Comparison of ENCODE assay signal across 12 mouse cellular contexts in the genomic region with DNA sequence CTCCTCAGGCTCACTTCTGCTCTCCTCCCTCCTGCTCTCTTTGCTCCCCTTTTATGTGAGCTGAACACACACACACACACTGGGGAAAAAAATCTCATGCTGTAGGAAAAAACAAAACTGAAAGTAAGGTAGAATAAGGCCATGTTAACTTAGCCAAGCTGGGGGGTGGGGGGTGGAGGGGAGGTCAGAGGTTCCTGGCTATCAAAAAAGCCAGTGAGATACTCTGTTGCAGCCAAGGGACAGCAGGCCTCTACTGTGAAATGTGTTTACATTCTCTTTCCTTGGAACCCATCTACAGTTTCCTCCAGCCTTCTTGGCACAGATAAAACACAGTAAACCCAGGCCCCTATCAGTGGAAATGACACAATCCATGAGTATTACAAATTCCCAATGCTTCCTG. TPM values are rescaled to one million over a fixed set of nuclear protein-coding genes. Genes with fewer than 3 reads are reported as not detected.
A peak's percentile ranks its signal among the peaks of the same experiment; 100 is the strongest.
DNase-seq lines count a peak whose midpoint lies in the region; ATAC-seq and TF ChIP-seq lines count a peak whose summit lies in the region.
"Had no signal": no experiment of that assay in that cellular context is flagged by ENCODE, and none has a peak within 500 bp of the region (broad histone marks: within the 10 kb centered on the region; RNA-seq: fewer than 3 reads in every experiment).

No protein-coding gene starts in this region.

- no peak for TF ChIP-seq CTCF in intestine, postnatal 0 days (IDR thresholded peaks at IDR 0.05; ENCODE audit: low read depth)
- no peak for TF ChIP-seq CTCF in liver, adult 2 months (IDR thresholded peaks at IDR 0.05; ENCODE audit: low read depth, low read length)

- no peaks in the 10 kb centered on the region; the same call in 1 of the 2 replicates for H3K79me2 ChIP-seq in liver, adult 2 months (ENCODE audit: control insufficient read depth, insufficient read depth, low read length)

- H3K27me3 ChIP-seq in intestine, embryonic 14.5 days (replicated peaks; ENCODE audit: control insufficient read depth, insufficient read depth, low read length): no peaks in the 10 kb centered on the region
- H3K27me3 ChIP-seq in intestine, postnatal 0 days (replicated peaks; ENCODE audit: control insufficient read depth, insufficient read depth, low read length): no peaks in the 10 kb centered on the region
- no peaks in the 10 kb centered on the region for H3K27me3 ChIP-seq in liver, adult 2 months (ENCODE audit: control insufficient read depth, insufficient read depth, low read length)

- H3K4me1 ChIP-seq in intestine, embryonic 14.5 days (replicated peaks; ENCODE audit: control insufficient read depth, insufficient read depth, low read length): no peaks in the 10 kb centered on the region
- H3K4me1 ChIP-seq in intestine, postnatal 0 days (replicated peaks; ENCODE audit: control insufficient read depth, insufficient read depth, low read length): no peaks in the 10 kb centered on the region
- H3K4me1 ChIP-seq in liver, adult 2 months (ENCODE audit: control insufficient read depth, insufficient read depth, low read length): peaks cover 9% of the 10 kb centered on the region
- H3K4me1 ChIP-seq: forebrain, embryonic 10.5 days had no signal

- no peaks in the 10 kb centered on the region for H3K9me3 ChIP-seq in intestine, embryonic 14.5 days (ENCODE audit: control insufficient read depth, low read length)
- no peaks in the 10 kb centered on the region for H3K9me3 ChIP-seq in intestine, postnatal 0 days (ENCODE audit: control insufficient read depth)
- H3K9me3 ChIP-seq: forebrain, embryonic 10.5 days; G1E had no signal

- no peak overlapping the region for H3K9ac ChIP-seq in intestine, embryonic 14.5 days (ENCODE audit: low read length)
- H3K9ac ChIP-seq in intestine, postnatal 0 days (ENCODE audit: low read depth, low read length): no peak overlapping the region
- peak overlapping the region; percentile 72 for H3K9ac ChIP-seq in liver, adult 2 months (ENCODE audit: low read depth, low read length)

- H3K27ac ChIP-seq in intestine, embryonic 14.5 days (ENCODE audit: low read depth): 0 out of 2 replicates have a peak overlapping the region, but pooled peaks have one; percentile 3
- no peak overlapping the region for H3K27ac ChIP-seq in intestine, postnatal 0 days (ENCODE audit: low read depth, low read length)
- H3K27ac ChIP-seq in liver, adult 2 months (replicated peaks; ENCODE audit: insufficient read depth, low read depth, low read length): peak overlapping the region; percentile 91
- H3K27ac ChIP-seq: forebrain, embryonic 10.5 days had no signal

- no peak overlapping the region for H3K4me3 ChIP-seq in intestine, embryonic 14.5 days (ENCODE audit: low read depth, low read length)
- H3K4me3 ChIP-seq in intestine, postnatal 0 days (ENCODE audit: low read depth, low read length): no peak overlapping the region
- peak overlapping the region; percentile 54 for H3K4me3 ChIP-seq in liver, adult 2 months (ENCODE audit: insufficient read depth, low read depth, low read length)
- H3K4me3 ChIP-seq: forebrain, embryonic 10.5 days had no signal

- DNase-seq in intestine, embryonic 14.5 days (ENCODE audit: low spot score): no peak
- DNase-seq in adipocyte (ENCODE audit: low spot score): peak; percentile 88
- peak; percentile 95 for DNase-seq in liver, adult 2 months (ENCODE audit: extremely low read depth, low read depth, low spot score)
- no peak for DNase-seq in spleen, postnatal 14 days (ENCODE audit: low spot score in 2 of 2)
- no peak for DNase-seq in spleen, adult 12 weeks (ENCODE audit: low spot score)
- DNase-seq in embryo, embryonic 10 days (ENCODE audit: low spot score): no peak
- DNase-seq: kidney, postnatal 14 days had no signal

- H3K4me2 ChIP-seq in intestine, embryonic 14.5 days (ENCODE audit: low read length): no peak overlapping the region
- no peak overlapping the region for H3K4me2 ChIP-seq in intestine, postnatal 0 days (replicated peaks; ENCODE audit: low read depth)

- ATAC-seq in intestine, embryonic 14.5 days (replicated peaks; ENCODE audit: low FRiP score, low TSS enrichment, low read depth): 0 out of 2 replicates have a peak, but pooled peaks have one; percentile 19
- no peak for ATAC-seq in intestine, postnatal 0 days
- ATAC-seq in megakaryocyte progenitor cell, adult 5-6 weeks (replicated peaks; ENCODE audit: poor library complexity): peak; percentile 8; the same call in 1 of the 2 replicates

- H3K36me3 ChIP-seq in intestine, embryonic 14.5 days (ENCODE audit: control insufficient read depth, insufficient read depth, low read length): no peaks in the 10 kb centered on the region
- H3K36me3 ChIP-seq in intestine, postnatal 0 days (ENCODE audit: control insufficient read depth, insufficient read depth): no peaks in the 10 kb centered on the region
- H3K36me3 ChIP-seq in liver, adult 2 months (ENCODE audit: control insufficient read depth, insufficient read depth, low read length): peaks cover 10% of the 10 kb centered on the region
- H3K36me3 ChIP-seq: forebrain, embryonic 10.5 days; G1E had no signal

- no peak for TF ChIP-seq POLR2A in liver, adult 2 months (IDR thresholded peaks at IDR 0.05; ENCODE audit: extremely low read depth, insufficient read depth, low read length)

RNA-seq across cellular contexts. Expression of gene Gbp6, which starts 53.0 kb away (rescaled TPM):
- polyA plus RNA-seq in intestine, embryonic 14.5 days (2014; fragmentation: Nextera tagmentation; extraction: Ambion mirVana): 0.96 and 1.5 TPM in 2 replicates
- polyA plus RNA-seq in intestine, postnatal 0 days (2015; fragmentation: Nextera tagmentation; extraction: Ambion mirVana): 1.8 and 1.9 TPM in 2 replicates
- 12.4 and 12.8 TPM in 2 replicates for total RNA-seq in liver, adult 2 months (2014; rRNA removed)
- 5.1 and 5.2 TPM in 2 replicates for polyA plus RNA-seq in liver, adult 2 months (2012; rRNA removed)
- total RNA-seq in megakaryocyte progenitor cell, adult 5-6 weeks (2015): 0.07 and 0.15 TPM in 2 replicates
- 0.64 and 0.75 TPM in 2 replicates for total RNA-seq in megakaryocyte progenitor cell, adult 5-6 weeks (2017)
- polyA plus RNA-seq: G1E had no signal

RNA-seq across cellular contexts. Expression of gene Gm43302, which starts 53.0 kb away (rescaled TPM):
- not detected in 2 replicates for polyA plus RNA-seq in intestine, embryonic 14.5 days (2014; fragmentation: Nextera tagmentation; extraction: Ambion mirVana)
- not detected in 2 replicates for polyA plus RNA-seq in intestine, postnatal 0 days (2015; fragmentation: Nextera tagmentation; extraction: Ambion mirVana)
- total RNA-seq in liver, adult 2 months (2014; rRNA removed): 3.0 and 4.6 TPM in 2 replicates
- polyA plus RNA-seq in liver, adult 2 months (2012; rRNA removed): 3.4 and 5.3 TPM in 2 replicates
- 0.32 TPM in 1 of 2 replicates, not detected in the other for total RNA-seq in megakaryocyte progenitor cell, adult 5-6 weeks (2015)
- total RNA-seq in megakaryocyte progenitor cell, adult 5-6 weeks (2017): 0.20 TPM in 1 of 2 replicates, not detected in the other
- polyA plus RNA-seq: forebrain, embryonic 10.5 days; G1E; limb, embryonic 11.5 days had no signal

Comparison
In these comparisons a context has a peak if more than half of its experiments do, and no peak if none do; other contexts are left out.
1. DNase-seq: peak in adipocyte (single experiment) and liver, adult 2 months (single experiment); none in intestine, embryonic 14.5 days (single experiment), spleen, postnatal 14 days (0 of 2), spleen, adult 12 weeks (single experiment) and embryo, embryonic 10 days (single experiment).